Mouse (Mus musculus): ENCODE data around the gene Arfgap2.

The Arfgap2 gene

DNA sequence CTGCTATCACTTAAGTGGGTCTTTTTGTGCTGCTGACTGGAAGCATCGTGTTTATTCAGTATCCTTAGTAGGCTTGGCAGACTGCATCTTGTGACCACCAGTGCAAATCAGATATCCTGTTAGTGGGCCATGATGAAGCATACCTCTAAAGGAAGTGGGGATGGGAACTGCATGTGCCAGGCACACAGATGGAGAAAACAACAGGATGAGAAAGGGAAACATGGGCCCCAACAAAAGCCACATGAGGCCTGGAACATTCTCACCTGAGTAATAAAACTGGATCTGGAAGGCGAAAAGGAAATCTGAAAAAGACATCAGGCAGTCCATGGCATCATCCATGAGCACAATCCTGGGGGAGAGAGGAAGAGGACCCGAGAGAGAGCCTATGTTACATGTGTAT is 19.2 kb downstream of the Arfgap2 start:
- no peak for DNase-seq (ENCODE audit: low read depth, low spot score)
- Histone ChIP-seq H3K27me3 (ENCODE audit: control insufficient read depth, insufficient read depth, low read length, poor library complexity, severe bottlenecking) (peaks cover 1% of the 10 kb centered on the region; the same call in 1 of the 2 replicates), H3K36me3 (ENCODE audit: control insufficient read depth, insufficient read depth, low read length, poor library complexity, severe bottlenecking) (no peaks in the 10 kb centered on the region)

DNA sequence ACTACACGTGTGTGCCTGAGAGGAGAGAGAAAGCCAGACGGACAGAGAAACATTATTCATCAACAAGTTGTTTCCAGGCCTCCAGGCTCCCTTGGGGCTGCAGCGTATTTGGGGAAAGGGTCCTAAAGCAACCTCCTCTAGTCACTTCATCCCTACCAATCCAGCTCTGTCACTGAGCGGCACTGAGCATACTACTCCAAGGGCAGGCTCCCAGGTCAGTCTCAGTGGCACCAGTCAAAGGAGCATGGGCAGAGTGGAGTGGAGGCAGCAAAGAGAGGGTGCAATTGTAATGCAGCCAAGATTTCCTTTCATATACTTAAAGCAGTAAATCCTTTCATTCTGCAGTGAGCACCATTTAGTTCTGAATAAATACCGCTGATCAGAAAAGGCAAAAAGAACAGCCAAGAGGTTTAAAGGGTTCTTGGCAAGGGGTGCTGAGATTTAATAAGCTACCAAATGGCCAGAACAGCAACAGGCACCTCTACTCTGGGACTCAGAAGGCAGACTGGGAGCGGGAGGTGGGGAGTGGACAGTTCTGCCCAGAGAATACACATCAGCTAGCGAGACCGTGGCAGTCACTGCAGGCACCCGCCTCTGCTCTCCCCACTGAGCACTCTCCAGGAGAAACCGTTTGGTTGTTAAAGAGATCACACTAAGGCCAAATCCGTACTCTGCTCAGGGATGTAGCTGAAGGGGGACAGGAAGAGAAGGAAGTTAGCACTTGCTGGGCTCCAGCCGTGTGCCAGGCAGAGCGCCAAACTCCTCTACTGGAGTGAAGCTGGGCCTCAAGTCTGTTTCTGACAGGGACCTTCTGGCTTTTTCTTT is 19.8 kb downstream of the Arfgap2 start:
- no peak for DNase-seq (ENCODE audit: low read depth, low spot score)
- H3K27me3 ChIP-seq (ENCODE audit: control insufficient read depth, insufficient read depth, low read length, poor library complexity, severe bottlenecking): peaks cover 1% of the 10 kb centered on the region; the same call in 1 of the 2 replicates

DNA sequence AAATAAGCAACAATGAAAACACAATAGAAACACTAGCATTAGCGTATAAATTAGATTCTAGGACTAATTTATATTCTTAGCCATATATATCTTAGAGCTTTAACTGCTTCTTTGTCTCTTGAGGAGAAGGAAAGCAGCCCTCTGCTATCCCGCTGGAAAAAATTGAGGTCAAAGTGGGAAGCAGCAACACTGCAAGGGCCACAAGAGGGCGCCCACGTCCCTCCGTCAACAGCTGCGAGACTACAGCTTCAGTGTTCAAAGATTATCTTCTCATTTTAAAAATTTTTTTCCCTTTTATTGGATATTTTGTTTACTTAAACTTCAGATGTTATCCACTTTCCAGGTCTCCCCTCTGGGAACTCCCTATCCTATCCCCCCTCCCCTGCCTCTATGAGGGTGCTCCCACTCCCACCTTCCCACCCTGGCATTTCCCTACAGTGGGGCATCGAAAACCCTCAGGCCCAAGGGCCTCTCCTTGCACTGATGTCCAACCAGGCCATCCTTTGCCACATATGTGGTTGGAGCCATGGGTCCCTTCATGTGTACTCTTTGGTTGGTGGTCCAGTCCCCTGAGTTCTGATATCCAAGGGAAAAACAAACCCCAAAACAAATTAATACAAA is 21.2 kb downstream of the Arfgap2 start:
- no peaks in the 10 kb centered on the region for H3K36me3 ChIP-seq (ENCODE audit: control insufficient read depth, insufficient read depth, low read length, poor library complexity, severe bottlenecking)

More for the DNA sequence above, 19.8 kb downstream of the Arfgap2 start:
- no peaks in the 10 kb centered on the region for H3K36me3 ChIP-seq (ENCODE audit: control insufficient read depth, insufficient read depth, low read length, poor library complexity, severe bottlenecking)

DNA sequence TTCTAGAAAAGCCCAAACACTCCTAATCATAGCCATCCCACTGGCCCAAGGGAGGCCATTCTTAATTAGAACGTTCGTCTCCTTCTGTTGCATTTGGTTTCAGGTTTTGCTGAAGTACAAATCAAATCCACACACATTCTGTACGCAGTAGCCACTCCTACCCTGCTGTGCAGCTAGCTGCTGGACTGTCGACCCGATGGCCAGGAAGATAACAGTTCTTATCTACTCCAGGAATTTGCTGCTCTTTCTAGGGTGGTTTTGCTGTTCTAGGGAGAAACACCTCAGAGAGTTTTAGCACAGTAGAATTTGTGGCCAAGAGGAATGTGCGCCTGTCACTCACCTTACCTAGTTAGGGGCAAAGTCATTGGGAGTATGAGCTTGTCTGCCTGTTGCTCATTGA is 22.8 kb downstream of the Arfgap2 start:
- H3K36me3 ChIP-seq (ENCODE audit: control insufficient read depth, insufficient read depth, low read length, poor library complexity, severe bottlenecking): no peaks in the 10 kb centered on the region
- no peak for DNase-seq (ENCODE audit: low read depth, low spot score)
- peaks cover 1% of the 10 kb centered on the region; the same call in 1 of the 2 replicates for H3K27me3 ChIP-seq (ENCODE audit: control insufficient read depth, insufficient read depth, low read length, poor library complexity, severe bottlenecking)

More for the DNA sequence above, 21.2 kb downstream of the Arfgap2 start:
- DNase-seq (ENCODE audit: low read depth, low spot score): peak; percentile 65
- peaks cover 1% of the 10 kb centered on the region; the same call in 1 of the 2 replicates for H3K27me3 ChIP-seq (ENCODE audit: control insufficient read depth, insufficient read depth, low read length, poor library complexity, severe bottlenecking)

DNA sequence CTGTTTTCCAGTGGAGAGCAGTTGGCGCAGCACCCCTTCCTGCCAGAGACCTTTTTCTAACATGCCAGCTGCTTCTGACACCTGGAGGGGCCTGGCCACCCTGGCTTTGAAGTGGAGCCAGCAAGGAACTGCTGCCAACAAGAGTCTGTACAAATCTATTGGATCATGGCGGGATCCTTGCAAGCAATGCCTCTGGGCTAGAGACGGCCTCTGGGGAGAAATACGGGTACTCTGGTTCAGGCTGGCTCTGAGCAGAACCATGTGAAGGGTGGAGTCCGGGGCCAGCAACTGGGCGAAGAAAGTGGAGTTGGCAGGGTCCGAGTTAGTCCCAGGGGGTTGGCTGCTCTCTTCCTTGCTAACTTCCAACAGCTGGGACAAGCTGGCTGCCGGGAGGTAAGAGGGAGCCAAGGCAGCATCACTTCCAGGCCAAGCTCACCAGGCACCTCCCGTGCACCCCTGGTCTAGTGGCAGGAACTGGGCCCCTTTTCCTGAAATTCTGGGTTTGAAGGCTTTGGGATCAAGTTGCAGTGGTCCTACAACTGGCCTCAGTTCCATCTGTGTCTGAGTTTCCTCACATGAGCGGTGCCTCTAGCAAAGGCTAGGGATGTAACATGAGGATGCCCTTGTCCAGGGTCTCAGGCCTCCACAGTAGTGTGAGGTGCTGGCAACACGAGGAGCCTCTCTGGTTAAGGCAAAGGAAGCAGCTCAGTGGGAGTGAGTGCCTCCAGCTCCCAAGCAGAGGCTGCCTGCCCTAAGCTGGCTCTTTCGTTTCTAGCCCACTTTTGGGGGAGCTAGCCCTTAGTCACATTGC is 26.6 kb downstream of the Arfgap2 start:
- no peak for DNase-seq (ENCODE audit: low read depth, low spot score)
- Histone ChIP-seq H3K36me3 (ENCODE audit: control insufficient read depth, insufficient read depth, low read length, poor library complexity, severe bottlenecking) (no peaks in the 10 kb centered on the region), H3K27me3 (ENCODE audit: control insufficient read depth, insufficient read depth, low read length, poor library complexity, severe bottlenecking) (no peaks in the 10 kb centered on the region)

DNA sequence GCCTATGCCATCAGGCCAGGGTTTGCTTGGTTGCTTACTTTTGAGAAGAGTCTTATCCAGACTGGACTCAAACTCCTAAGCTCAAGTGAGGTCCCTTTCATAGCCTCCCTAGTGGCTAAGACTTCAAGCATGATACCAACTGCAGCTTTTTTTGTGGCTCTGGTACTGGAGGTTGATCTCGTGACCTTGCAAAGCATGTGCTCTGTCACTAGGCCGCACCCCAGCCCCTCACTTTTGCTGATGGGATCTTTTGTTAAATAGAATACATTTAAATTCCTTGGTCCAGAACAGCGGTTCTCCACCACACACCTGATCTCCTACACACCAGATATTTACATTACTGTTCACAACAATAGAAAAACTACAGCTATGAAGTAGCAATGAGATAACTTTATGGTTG is 29.5 kb downstream of the Arfgap2 start:
- DNase-seq (ENCODE audit: low read depth, low spot score): no peak
- no peaks in the 10 kb centered on the region for H3K27me3 ChIP-seq (ENCODE audit: control insufficient read depth, insufficient read depth, low read length, poor library complexity, severe bottlenecking)

DNA sequence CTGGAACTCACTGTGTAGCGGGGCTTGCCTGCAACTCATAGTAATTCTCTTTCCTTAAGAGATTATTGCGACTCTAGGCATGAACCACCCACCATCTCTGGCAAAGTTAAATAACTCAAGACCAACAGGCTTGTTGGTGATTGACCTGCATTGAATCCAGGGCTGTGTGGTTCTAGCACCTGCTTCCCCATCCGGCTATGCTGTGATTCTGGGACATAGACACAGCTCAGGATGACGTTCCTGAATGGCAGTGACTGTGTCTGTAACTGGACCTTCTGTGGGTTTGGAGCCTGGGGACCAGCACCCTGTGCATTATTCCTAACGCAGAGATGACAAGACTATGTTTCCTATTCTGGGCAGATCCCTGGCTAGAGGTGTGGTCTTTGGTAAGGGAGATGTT is 31.1 kb downstream of the Arfgap2 start:
- no peaks in the 10 kb centered on the region for H3K27me3 ChIP-seq (ENCODE audit: control insufficient read depth, insufficient read depth, low read length, poor library complexity, severe bottlenecking)
- H3K36me3 ChIP-seq (ENCODE audit: control insufficient read depth, insufficient read depth, low read length, poor library complexity, severe bottlenecking): no peaks in the 10 kb centered on the region
- DNase-seq (ENCODE audit: low read depth, low spot score): no peak

More for the DNA sequence above, 29.5 kb downstream of the Arfgap2 start:
- H3K36me3 ChIP-seq (ENCODE audit: control insufficient read depth, insufficient read depth, low read length, poor library complexity, severe bottlenecking): no peaks in the 10 kb centered on the region

DNA sequence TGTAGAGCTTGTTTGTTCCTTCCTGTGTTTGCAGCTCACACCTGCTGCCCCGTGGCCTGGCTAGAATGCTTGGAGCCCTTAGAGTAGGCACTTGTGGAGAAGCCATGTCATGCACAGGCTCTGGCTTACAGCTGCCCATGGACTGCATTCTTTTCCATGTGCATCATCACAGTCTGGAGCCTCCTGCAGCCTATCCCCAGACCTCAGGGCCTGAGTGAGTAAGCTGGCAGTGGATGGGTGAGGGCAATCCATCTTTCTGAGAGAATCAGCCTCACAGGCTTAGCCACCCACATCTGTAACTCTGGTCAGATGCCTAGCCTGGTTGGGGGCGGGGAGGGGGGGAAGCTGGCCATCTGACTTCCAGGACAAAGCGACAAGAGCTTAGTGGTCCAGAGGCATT is 34.4 kb downstream of the Arfgap2 start:
- no peak for DNase-seq (ENCODE audit: low read depth, low spot score)
- no peaks in the 10 kb centered on the region for H3K27me3 ChIP-seq (ENCODE audit: control insufficient read depth, insufficient read depth, low read length, poor library complexity, severe bottlenecking)
- H3K36me3 ChIP-seq (ENCODE audit: control insufficient read depth, insufficient read depth, low read length, poor library complexity, severe bottlenecking): no peaks in the 10 kb centered on the region

DNA sequence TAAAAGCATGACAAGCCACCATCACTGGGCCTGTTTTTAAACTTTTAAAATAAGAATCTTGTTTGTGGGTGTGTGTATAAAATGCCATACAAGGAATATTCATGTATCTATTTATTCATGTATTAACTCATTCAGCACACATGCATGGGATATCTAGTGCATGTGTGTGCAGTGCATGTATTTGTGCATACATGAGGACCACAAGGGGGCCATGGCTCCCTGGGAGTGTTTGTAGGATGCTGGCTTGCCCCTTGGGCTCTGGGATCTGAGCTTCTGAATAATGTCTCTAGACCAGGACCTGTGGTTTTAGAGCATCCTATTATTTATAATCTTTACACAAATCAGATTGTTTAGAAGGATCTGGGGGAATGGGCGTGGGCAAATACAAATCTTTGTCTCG is 36.0 kb downstream of the Arfgap2 start:
- no peak for DNase-seq (ENCODE audit: low read depth, low spot score)
- H3K27me3 ChIP-seq (ENCODE audit: control insufficient read depth, insufficient read depth, low read length, poor library complexity, severe bottlenecking): no peaks in the 10 kb centered on the region
- H3K36me3 ChIP-seq (ENCODE audit: control insufficient read depth, insufficient read depth, low read length, poor library complexity, severe bottlenecking): no peaks in the 10 kb centered on the region

DNA sequence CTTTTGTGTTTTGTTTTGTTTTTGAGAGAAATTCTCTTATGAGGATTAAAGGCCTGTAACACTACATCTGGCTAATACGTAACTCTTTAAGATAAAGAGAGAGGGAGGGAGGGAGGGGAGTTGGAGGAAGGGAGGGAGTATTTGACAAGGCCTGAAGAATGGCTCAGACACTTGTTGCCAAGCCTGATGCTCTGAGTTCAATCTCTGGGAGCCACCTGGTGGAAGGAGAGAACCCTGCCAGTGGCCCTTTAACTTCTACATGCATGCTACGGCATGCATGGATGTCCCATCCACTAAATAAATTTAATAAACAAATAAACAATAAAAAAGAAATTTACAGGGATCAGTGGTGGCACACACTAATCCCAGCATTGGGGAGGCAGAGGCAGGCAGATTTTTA is 37.1 kb downstream of the Arfgap2 start:
- Histone ChIP-seq H3K36me3 (ENCODE audit: control insufficient read depth, insufficient read depth, low read length, poor library complexity, severe bottlenecking) (no peaks in the 10 kb centered on the region), H3K27me3 (ENCODE audit: control insufficient read depth, insufficient read depth, low read length, poor library complexity, severe bottlenecking) (no peaks in the 10 kb centered on the region)
- no peak for DNase-seq (ENCODE audit: low read depth, low spot score)

DNA sequence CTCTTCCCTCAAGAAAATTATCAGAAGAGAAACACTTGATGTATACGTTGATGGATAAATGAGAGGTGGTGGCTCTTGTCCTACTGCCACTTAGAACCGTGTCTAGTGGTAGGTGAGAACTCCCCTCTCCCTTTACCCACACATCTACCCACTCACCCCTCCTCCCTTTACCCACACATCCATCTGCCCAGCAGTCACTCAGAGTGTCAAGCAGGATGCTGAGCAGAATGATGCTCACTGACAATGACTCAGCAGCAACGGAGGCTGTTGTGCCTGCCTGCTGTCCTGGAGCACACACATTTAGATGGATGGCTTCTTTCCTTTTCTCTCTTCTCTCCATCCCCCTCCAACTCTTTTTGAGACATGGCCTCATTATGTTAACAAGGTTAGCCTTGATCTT is 38.1 kb downstream of the Arfgap2 start:
- Histone ChIP-seq H3K27me3 (ENCODE audit: control insufficient read depth, insufficient read depth, low read length, poor library complexity, severe bottlenecking) (no peaks in the 10 kb centered on the region), H3K36me3 (ENCODE audit: control insufficient read depth, insufficient read depth, low read length, poor library complexity, severe bottlenecking) (no peaks in the 10 kb centered on the region)
- no peak for DNase-seq (ENCODE audit: low read depth, low spot score)

DNA sequence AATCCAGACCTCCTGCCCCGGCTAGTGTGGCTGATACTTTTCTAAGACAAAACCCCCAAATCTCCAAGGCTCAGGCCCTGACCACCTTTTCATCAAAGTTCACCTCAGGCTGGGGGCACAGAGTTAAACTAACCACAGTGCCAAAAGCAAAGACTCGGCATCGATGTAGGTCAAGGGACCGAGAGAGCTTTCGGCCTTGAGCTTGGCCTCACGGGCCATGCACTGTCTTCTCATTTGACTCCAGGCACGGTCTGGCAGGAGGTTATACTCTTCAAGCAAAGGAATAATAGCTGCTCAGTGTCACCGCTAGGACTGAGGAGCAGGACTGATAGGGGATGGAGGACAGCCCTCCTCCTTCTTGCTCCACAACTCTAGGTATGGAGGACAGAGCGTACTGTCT is 41.2 kb downstream of the Arfgap2 start:
- Histone ChIP-seq H3K27me3 (ENCODE audit: control insufficient read depth, insufficient read depth, low read length, poor library complexity, severe bottlenecking) (no peaks in the 10 kb centered on the region), H3K36me3 (ENCODE audit: control insufficient read depth, insufficient read depth, low read length, poor library complexity, severe bottlenecking) (no peaks in the 10 kb centered on the region)
- no peak for DNase-seq (ENCODE audit: low read depth, low spot score)

DNA sequence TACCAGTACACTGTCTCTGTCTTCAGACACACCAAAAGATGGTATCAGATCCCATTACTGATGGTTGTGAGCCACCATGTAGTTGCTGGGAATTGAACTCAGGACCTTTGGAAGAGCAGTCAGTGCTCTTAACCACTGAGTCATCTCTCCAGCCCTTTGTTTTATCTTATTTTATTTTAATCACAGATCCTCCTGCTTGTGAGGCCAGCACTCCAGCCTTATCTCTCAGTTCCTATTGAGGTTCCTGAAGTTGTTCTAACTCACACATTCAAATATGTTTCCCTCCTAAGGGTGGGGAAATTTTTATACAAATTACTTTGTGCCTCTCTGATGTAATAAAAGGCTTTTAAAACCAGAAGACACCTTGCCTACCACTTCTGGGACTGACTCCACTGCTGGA is 41.8 kb downstream of the Arfgap2 start:
- no peaks in the 10 kb centered on the region for H3K27me3 ChIP-seq (ENCODE audit: control insufficient read depth, insufficient read depth, low read length, poor library complexity, severe bottlenecking)
- no peak for DNase-seq (ENCODE audit: low read depth, low spot score)
- no peaks in the 10 kb centered on the region for H3K36me3 ChIP-seq (ENCODE audit: control insufficient read depth, insufficient read depth, low read length, poor library complexity, severe bottlenecking)

DNA sequence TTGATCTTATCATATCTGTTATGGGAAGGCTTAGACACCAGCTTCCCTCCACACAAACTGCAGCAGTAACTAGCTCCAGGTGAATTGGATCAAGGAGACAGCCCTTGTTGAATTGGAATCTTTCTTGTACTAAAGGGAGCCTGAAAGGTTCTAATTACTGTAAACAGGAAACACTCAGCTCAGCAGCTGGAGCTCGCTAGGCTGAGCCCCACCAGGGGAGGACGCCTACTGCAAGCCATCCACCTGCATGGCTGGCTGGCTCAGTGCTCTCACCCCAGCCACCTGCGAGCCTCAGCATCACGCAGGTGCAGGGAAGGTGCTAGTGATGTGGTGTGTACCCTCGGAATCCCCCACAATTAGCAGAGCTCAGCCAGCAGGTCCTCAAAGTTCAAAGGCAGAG is 43.9 kb downstream of the Arfgap2 start:
- no peaks in the 10 kb centered on the region for H3K27me3 ChIP-seq (ENCODE audit: control insufficient read depth, insufficient read depth, low read length, poor library complexity, severe bottlenecking)
- no peaks in the 10 kb centered on the region for H3K36me3 ChIP-seq (ENCODE audit: control insufficient read depth, insufficient read depth, low read length, poor library complexity, severe bottlenecking)
- no peak for DNase-seq (ENCODE audit: low read depth, low spot score)

DNA sequence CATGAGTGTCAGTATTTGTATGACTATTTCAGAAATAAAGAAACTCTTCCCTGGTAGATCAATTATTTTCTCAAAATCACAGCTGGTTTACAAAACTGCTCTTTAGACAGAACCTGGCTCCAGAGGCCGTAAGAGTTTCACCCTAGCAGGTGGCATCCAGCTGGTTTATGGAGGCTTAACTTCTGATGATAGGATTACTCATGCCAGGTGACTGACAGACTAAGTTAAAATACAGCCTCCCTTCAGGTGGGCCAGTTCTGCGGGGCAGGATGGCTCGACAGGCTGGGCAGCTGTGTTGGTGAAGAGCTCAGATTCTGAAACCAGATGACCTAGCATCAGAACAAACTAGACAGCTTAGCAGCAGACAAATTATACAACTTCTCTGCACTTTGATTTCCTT is 44.8 kb downstream of the Arfgap2 start:
- Histone ChIP-seq H3K36me3 (ENCODE audit: control insufficient read depth, insufficient read depth, low read length, poor library complexity, severe bottlenecking) (no peaks in the 10 kb centered on the region), H3K27me3 (ENCODE audit: control insufficient read depth, insufficient read depth, low read length, poor library complexity, severe bottlenecking) (no peaks in the 10 kb centered on the region)
- no peak for DNase-seq (ENCODE audit: low read depth, low spot score)
